In genomic region chr1:105819031-105819430, GRCm38 (mm10) we compare ENCODE assay signal across 29 mouse cellular contexts. TPM values are rescaled to one million over a fixed set of nuclear protein-coding genes. Genes with fewer than 3 reads are reported as not detected.
DNase-seq lines count a peak whose midpoint lies in the region; ATAC-seq and TF ChIP-seq lines count a peak whose summit lies in the region.
"Had no signal": no experiment of that assay in that cellular context is flagged by ENCODE, and none has a peak within 500 bp of the region (broad histone marks: within the 10 kb centered on the region; RNA-seq: fewer than 3 reads in every experiment).

No protein-coding gene starts in this region.

- WGBS in embryonic facial prominence, embryonic 11.5 days, result 39% methylated on average over 6 of the region's 6 CpGs
- 49% methylated on average over 6 of the region's 6 CpGs for WGBS in embryonic facial prominence, embryonic 10.5 days
- WGBS in lung, embryonic 14.5 days, result 27% methylated on average over 6 of the region's 6 CpGs
- WGBS in intestine, embryonic 15.5 days, result 38% methylated on average over 6 of the region's 6 CpGs
- WGBS in limb, embryonic 14.5 days, result 17% methylated on average over 6 of the region's 6 CpGs

- no peak overlapping the region for H3K9ac ChIP-seq in embryonic facial prominence, embryonic 11.5 days (replicated peaks; ENCODE audit: low read length)
- no peak overlapping the region for H3K9ac ChIP-seq in lung, embryonic 14.5 days
- H3K9ac ChIP-seq in intestine, embryonic 15.5 days, result no peak overlapping the region
- H3K9ac ChIP-seq in limb, embryonic 14.5 days (ENCODE audit: low read depth, low read length, severe bottlenecking), result no peak overlapping the region
- H3K9ac ChIP-seq: hindbrain, embryonic 15.5 days; limb, embryonic 15.5 days; liver, embryonic 13.5 days; neural tube, embryonic 15.5 days had no signal

- no peak for ATAC-seq in embryonic facial prominence, embryonic 11.5 days (replicated peaks; ENCODE audit: insufficient number of reproducible peaks, low FRiP score, low TSS enrichment, low read depth)
- peak; percentile 25; the same call in 1 of the 2 replicates for ATAC-seq in lung, embryonic 14.5 days (ENCODE audit: insufficient read depth)
- ATAC-seq in intestine, embryonic 15.5 days, result no peak
- ATAC-seq in limb, embryonic 14.5 days (ENCODE audit: low FRiP score, low read depth), result peak; percentile 41; the same call in 1 of the 2 replicates
- ATAC-seq: forebrain, embryonic 16.5 days; inflammation-experienced regulatory T-cells, adult 6 months had no signal

- TF ChIP-seq CTCF in lung, embryonic 14.5 days (IDR thresholded peaks at IDR 0.05; ENCODE audit: low read depth), result no peak

- no peaks in the 10 kb centered on the region for H3K27me3 ChIP-seq in embryonic facial prominence, embryonic 11.5 days (ENCODE audit: control insufficient read depth, insufficient read depth, low read length)
- H3K27me3 ChIP-seq in embryonic facial prominence, embryonic 10.5 days (replicated peaks; ENCODE audit: low read depth, poor library complexity, severe bottlenecking), result no peaks in the 10 kb centered on the region; the same call in 1 of the 2 replicates
- H3K27me3 ChIP-seq in lung, embryonic 14.5 days (ENCODE audit: insufficient read depth, low read length), result no peaks in the 10 kb centered on the region
- H3K27me3 ChIP-seq in intestine, embryonic 15.5 days (replicated peaks), result no peaks in the 10 kb centered on the region
- H3K27me3 ChIP-seq in limb, embryonic 14.5 days (ENCODE audit: control insufficient read depth, insufficient read depth, low read length), result no peaks in the 10 kb centered on the region
- H3K27me3 ChIP-seq: hindbrain, embryonic 15.5 days; limb, embryonic 15.5 days; liver, embryonic 13.5 days; neural tube, embryonic 15.5 days had no signal

- TF ChIP-seq POLR2A in limb, embryonic 14.5 days (IDR thresholded peaks at IDR 0.05; ENCODE audit: borderline replicate concordance, extremely low read depth, insufficient read depth, insufficient read length), result no peak

- H3K36me3 ChIP-seq in embryonic facial prominence, embryonic 11.5 days (replicated peaks; ENCODE audit: control insufficient read depth, insufficient read depth, low read depth, low read length), result no peaks in the 10 kb centered on the region
- no peaks in the 10 kb centered on the region for H3K36me3 ChIP-seq in embryonic facial prominence, embryonic 10.5 days (replicated peaks)
- H3K36me3 ChIP-seq in lung, embryonic 14.5 days (ENCODE audit: insufficient read depth), result no peaks in the 10 kb centered on the region
- H3K36me3 ChIP-seq in intestine, embryonic 15.5 days, result peaks cover 6% of the 10 kb centered on the region; the same call in 1 of the 2 replicates
- H3K36me3 ChIP-seq in limb, embryonic 14.5 days (ENCODE audit: control insufficient read depth, insufficient read depth, low read length), result no peaks in the 10 kb centered on the region
- H3K36me3 ChIP-seq: G1E; hindbrain, embryonic 10.5 days; hindbrain, embryonic 15.5 days; limb, embryonic 15.5 days; liver, embryonic 13.5 days; neural tube, embryonic 15.5 days had no signal

- no peak overlapping the region for H3K4me3 ChIP-seq in embryonic facial prominence, embryonic 11.5 days (ENCODE audit: low read depth, low read length)
- no peak overlapping the region for H3K4me3 ChIP-seq in embryonic facial prominence, embryonic 10.5 days
- H3K4me3 ChIP-seq in lung, embryonic 14.5 days (ENCODE audit: low read depth, low read length), result no peak overlapping the region
- no peak overlapping the region for H3K4me3 ChIP-seq in intestine, embryonic 15.5 days (replicated peaks)
- no peak overlapping the region for H3K4me3 ChIP-seq in limb, embryonic 14.5 days (replicated peaks; ENCODE audit: low read length)
- H3K4me3 ChIP-seq: heart, adult 2 months; hindbrain, embryonic 10.5 days; hindbrain, embryonic 15.5 days; limb, embryonic 15.5 days; liver, embryonic 13.5 days; neural tube, embryonic 15.5 days had no signal

- H3K4me2 ChIP-seq in embryonic facial prominence, embryonic 11.5 days (ENCODE audit: low read depth, low read length), result no peak overlapping the region
- H3K4me2 ChIP-seq in lung, embryonic 14.5 days, result no peak overlapping the region
- no peak overlapping the region; the same call in 1 of the 2 replicates for H3K4me2 ChIP-seq in intestine, embryonic 15.5 days (replicated peaks)
- peak overlapping the region; percentile 15; the same call in 1 of the 2 replicates for H3K4me2 ChIP-seq in limb, embryonic 14.5 days (replicated peaks; ENCODE audit: low read depth, low read length, severe bottlenecking)
- H3K4me2 ChIP-seq: hindbrain, embryonic 15.5 days; limb, embryonic 15.5 days; liver, embryonic 13.5 days; neural tube, embryonic 15.5 days had no signal

- no peaks in the 10 kb centered on the region; the same call in 1 of the 2 replicates for H3K4me1 ChIP-seq in embryonic facial prominence, embryonic 11.5 days (ENCODE audit: control insufficient read depth, insufficient read depth, low read length)
- H3K4me1 ChIP-seq in embryonic facial prominence, embryonic 10.5 days, result peaks cover 30% of the 10 kb centered on the region
- no peaks in the 10 kb centered on the region for H3K4me1 ChIP-seq in lung, embryonic 14.5 days (ENCODE audit: insufficient read depth)
- H3K4me1 ChIP-seq in intestine, embryonic 15.5 days (replicated peaks), result 0 out of 2 replicates have a peak, but pooled peaks cover 9% of the 10 kb centered on the region
- peaks cover 4% of the 10 kb centered on the region; the same call in 1 of the 2 replicates for H3K4me1 ChIP-seq in limb, embryonic 14.5 days (ENCODE audit: control insufficient read depth, insufficient read depth, low read length)
- H3K4me1 ChIP-seq: hindbrain, embryonic 15.5 days; liver, embryonic 13.5 days; neural tube, embryonic 15.5 days had no signal

- H3K27ac ChIP-seq in embryonic facial prominence, embryonic 11.5 days (replicated peaks; ENCODE audit: low read depth, low read length), result no peak overlapping the region
- no peak overlapping the region for H3K27ac ChIP-seq in embryonic facial prominence, embryonic 10.5 days (replicated peaks)
- no peak overlapping the region for H3K27ac ChIP-seq in lung, embryonic 14.5 days (ENCODE audit: low read depth)
- peak overlapping the region; percentile 20; the same call in 1 of the 2 replicates for H3K27ac ChIP-seq in intestine, embryonic 15.5 days
- no peak overlapping the region for H3K27ac ChIP-seq in limb, embryonic 14.5 days (replicated peaks; ENCODE audit: low read depth, low read length)
- H3K27ac ChIP-seq: heart, adult 2 months; hindbrain, embryonic 10.5 days; hindbrain, embryonic 15.5 days; limb, embryonic 15.5 days; liver, embryonic 13.5 days; neural tube, embryonic 15.5 days had no signal

- no peaks in the 10 kb centered on the region for H3K9me3 ChIP-seq in embryonic facial prominence, embryonic 11.5 days (replicated peaks; ENCODE audit: control insufficient read depth, low read length)
- no peaks in the 10 kb centered on the region for H3K9me3 ChIP-seq in embryonic facial prominence, embryonic 10.5 days
- H3K9me3 ChIP-seq in lung, embryonic 14.5 days (ENCODE audit: low read depth, low read length), result no peaks in the 10 kb centered on the region
- no peaks in the 10 kb centered on the region for H3K9me3 ChIP-seq in intestine, embryonic 15.5 days
- H3K9me3 ChIP-seq in limb, embryonic 14.5 days (ENCODE audit: control insufficient read depth, low read length), result no peaks in the 10 kb centered on the region
- H3K9me3 ChIP-seq: G1E; hindbrain, embryonic 10.5 days; hindbrain, embryonic 15.5 days; limb, embryonic 15.5 days; liver, embryonic 13.5 days; neural tube, embryonic 15.5 days had no signal

- peak; percentile 45 for DNase-seq in embryonic facial prominence, embryonic 11.5 days (ENCODE audit: low spot score)
- no peak for DNase-seq in embryonic facial prominence, embryonic 10.5 days (ENCODE audit: low spot score)
- peak; percentile 27 for DNase-seq in lung, embryonic 14.5 days
- DNase-seq in lung, postnatal 36 days, result no peak
- DNase-seq in limb, embryonic 14.5 days (ENCODE audit: low spot score), result no peak
- DNase-seq in left cerebral cortex, adult 9 months (ENCODE audit: low spot score in 2 of 2), result no peak
- DNase-seq in heart, adult 9 months (ENCODE audit: low spot score in 2 of 2), result no peak
- DNase-seq: adrenal gland, adult 8-10 months; cerebellum, adult 8-10 months; cerebellum, postnatal 25 days; heart, adult 2 months; heart, postnatal 14 days; kidney, postnatal 10 days; layer of hippocampus, adult 9-11 months; liver, embryonic 13.5 days; lung, adult 18-20 months; lung, postnatal 10 days; midbrain, embryonic 14.5 days; right cerebral cortex, postnatal 25 days; thymus, adult 2 months; thymus, postnatal 36 days had no signal

RNA-seq across cellular contexts. Expression of gene Tnfrsf11a, which starts 38.5 kb away (rescaled TPM):
- polyA plus RNA-seq in embryonic facial prominence, embryonic 11.5 days (2014; fragmentation: Nextera tagmentation; extraction: Ambion mirVana), result 0.38 and 0.46 TPM in 2 replicates
- polyA plus RNA-seq in embryonic facial prominence, embryonic 10.5 days (2016; fragmentation: Nextera tagmentation; extraction: Ambion mirVana), result 0.40 and 0.49 TPM in 2 replicates
- polyA plus RNA-seq in lung, embryonic 14.5 days (2014; fragmentation: Nextera tagmentation; extraction: Ambion mirVana), result 2.1 and 2.4 TPM in 2 replicates
- polyA plus RNA-seq in intestine, embryonic 15.5 days (2015; fragmentation: Nextera tagmentation; extraction: Ambion mirVana), result 9.1 and 9.5 TPM in 2 replicates
- 1.8 and 2.2 TPM in 2 replicates for polyA plus RNA-seq in limb, embryonic 14.5 days (2012; rRNA removed)
- polyA plus RNA-seq in limb, embryonic 14.5 days (2014; fragmentation: Nextera tagmentation; extraction: Ambion mirVana), result 1.6 TPM in 2 replicates
- polyA plus RNA-seq: G1E; inflammation-experienced regulatory T-cells, adult 6 months had no signal

Comparison
In these comparisons a context has a peak if more than half of its experiments do, and no peak if none do; other contexts are left out.
1. DNase-seq: peak in embryonic facial prominence, embryonic 11.5 days (single experiment) and lung, embryonic 14.5 days (single experiment); none in embryonic facial prominence, embryonic 10.5 days (single experiment), lung, postnatal 36 days (single experiment), limb, embryonic 14.5 days (single experiment), left cerebral cortex, adult 9 months (0 of 2) and heart, adult 9 months (0 of 2).
2. ATAC-seq: peak in lung, embryonic 14.5 days (single experiment) and limb, embryonic 14.5 days (single experiment); none in embryonic facial prominence, embryonic 11.5 days (single experiment) and intestine, embryonic 15.5 days (single experiment).